Mouse (Mus musculus): ENCODE measurements at regions not wholly inside any gene's neighbourhood (a gene's known extent, or its start where the extent isn't known, plus 50 kb on each side); places are given as distances from the start of the nearest gene placed in this dataset.

DNA sequence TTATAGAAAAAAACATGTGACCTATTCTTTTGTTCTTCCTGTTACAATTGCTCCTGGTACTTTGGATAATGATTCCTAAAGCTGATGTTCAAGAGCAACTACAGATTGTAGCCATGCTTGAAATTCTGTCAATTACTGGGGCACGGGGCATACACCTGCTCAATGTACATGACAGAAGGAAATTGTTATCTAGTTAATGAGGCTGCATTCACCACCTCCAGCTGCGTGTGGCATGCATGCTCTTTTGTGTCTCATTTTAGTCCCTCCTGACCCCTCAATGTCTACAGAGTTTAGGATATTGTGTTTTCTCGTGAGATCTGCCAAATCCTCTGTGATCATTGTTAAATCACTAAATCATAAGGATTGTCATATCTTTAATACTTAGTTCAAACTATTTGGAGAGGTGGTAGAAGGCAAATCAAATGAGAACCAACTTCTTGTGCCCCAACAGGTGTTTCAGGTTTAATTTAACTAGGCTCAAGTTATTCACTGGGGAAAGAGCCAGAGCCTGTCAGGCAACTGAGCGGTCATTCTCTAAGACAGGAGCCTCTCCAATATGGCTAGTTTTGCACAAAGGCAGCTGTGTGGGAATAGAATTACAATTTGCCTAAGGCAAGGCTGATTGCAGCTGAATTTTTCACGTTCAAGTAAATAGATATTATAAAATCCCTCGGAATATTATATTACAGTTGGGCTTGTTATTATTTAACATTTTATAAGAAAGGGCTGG, 289.9 kb upstream of the Mmadhc start:
- TF ChIP-seq CTCF (IDR thresholded peaks at IDR 0.05; ENCODE audit: low read depth) (no peak), EP300 (IDR thresholded peaks at IDR 0.05; ENCODE audit: low read depth) (no peak)

Data from liver, postnatal 0 days (tissue).